Mouse (Mus musculus) liver, embryonic 16.5 days (tissue): ENCODE data around the gene Anapc15-ps. TPM values are rescaled to one million over a fixed set of nuclear protein-coding genes. Genes with fewer than 3 reads are reported as not detected.

ENCODE experiments used
- ATAC-seq: fragments of 200-750 bp; cut with Nextera tagmentation; 2 replicates; pipeline ENCODE4 v1.8.0; 2017; ENCODE audit warnings: low read depth, mild to moderate bottlenecking, moderate number of reproducible peaks, moderate library complexity
- H3K27ac ChIP-seq: fragments of 300-500 bp; sonication (generic); 2 replicates; pipeline ENCODE4 v1.5.1; 2014; ENCODE audit warnings: mild to moderate bottlenecking, low read length
- H3K27me3 ChIP-seq: fragments of 300-500 bp; sonication (generic); 2 replicates; pipeline ENCODE4 v1.6.1; 2014; ENCODE audit warnings: low read depth, low read length, mixed read lengths; ENCODE audit not compliant: control insufficient read depth, insufficient read depth
- H3K36me3 ChIP-seq: fragments of 300-500 bp; sonication (generic); 2 replicates; pipeline ENCODE4 v1.6.1; 2014; ENCODE audit warnings: mild to moderate bottlenecking; ENCODE audit not compliant: control insufficient read depth, insufficient read depth
- H3K4me1 ChIP-seq: fragments of 300-500 bp; sonication (generic); 2 replicates; pipeline ENCODE4 v1.6.1; 2014; ENCODE audit warnings: low read depth, low read length, mixed read lengths; ENCODE audit not compliant: control insufficient read depth
- H3K4me2 ChIP-seq: fragments of 300-500 bp; sonication (generic); 2 replicates; pipeline ENCODE4 v1.6.1; 2014; ENCODE audit warnings: low read depth, low read length, mixed read lengths
- H3K4me3 ChIP-seq: fragments of 300-500 bp; sonication (generic); 2 replicates; pipeline ENCODE4 v1.5.1; 2014; ENCODE audit warnings: low read depth, mild to moderate bottlenecking, low read length
- H3K9ac ChIP-seq: fragments of 300-500 bp; sonication (generic); 2 replicates; pipeline ENCODE4 v1.6.1; 2014; ENCODE audit warnings: low read depth, low read length
- H3K9me3 ChIP-seq: fragments of 300-500 bp; sonication (generic); replicated peaks from 2 replicates; pipeline ENCODE4 v1.6.1; 2016; ENCODE audit warnings: low read length; ENCODE audit not compliant: control insufficient read depth
- WGBS: fragments of 180-500 bp; shearing (Covaris S2); extraction: QIAGEN DNeasy Blood & Tissue Kit; methylation state at CpG from one replicate; pipeline ENCODE4 v1.1.7; 2014; ENCODE audit not compliant: insufficient replicate concordance; 5-methylcytosine and 5-hydroxymethylcytosine counted together
- polyA plus RNA-seq: library from polyadenylated mRNA; unstranded; fragments of >200 nt; fragmentation: Nextera tagmentation; extraction: Ambion mirVana; gene quantifications from 2 replicates; pipeline ENCODE4 v1.2.1, GENCODE M21; 2015

Anapc15-ps gene
- polyA plus RNA-seq, 1 experiment from 2014 or later: not detected

DNA sequence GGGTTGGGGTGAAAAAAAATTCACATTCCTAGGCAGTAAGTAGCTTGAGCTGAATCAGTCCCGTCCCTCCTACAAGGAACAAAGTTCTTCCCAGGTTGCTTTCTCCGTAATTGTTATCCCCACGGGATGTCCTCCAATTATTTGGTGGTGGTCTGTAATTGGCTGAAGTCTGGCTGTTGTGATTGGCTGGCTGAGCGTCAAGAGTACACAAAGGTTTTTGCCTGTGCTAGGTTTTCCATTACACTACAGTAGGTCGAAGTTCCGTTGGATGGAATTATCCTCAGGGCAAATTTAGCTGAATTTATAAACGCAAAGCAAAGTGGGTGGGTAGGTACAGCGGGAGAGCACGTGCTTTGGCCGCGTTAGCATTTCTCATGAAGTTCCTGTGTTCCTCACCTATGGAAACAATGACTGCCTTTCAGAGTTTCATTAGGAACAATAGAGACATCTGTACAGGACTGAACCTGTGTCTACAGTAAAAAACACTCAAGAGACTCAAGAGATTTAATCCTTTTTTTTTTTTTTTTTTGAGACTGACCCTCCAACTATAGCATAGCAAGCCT lies 24.8 kb downstream of the Anapc15-ps start:
- WGBS: 79% methylated on average over 11 of the region's 11 CpGs
- no peak for ATAC-seq
- no peak overlapping the region for H3K4me3 ChIP-seq

GRCm38 (mm10) chr10:95647128-95647527 lies 26.1 kb downstream of the Anapc15-ps start:
- Histone ChIP-seq H3K4me2 (no peak overlapping the region), H3K27ac (no peak overlapping the region), H3K36me3 (no peaks in the 10 kb centered on the region), H3K27me3 (no peaks in the 10 kb centered on the region), H3K4me1 (peaks cover 2% of the 10 kb centered on the region; the same call in 1 of the 2 replicates), H3K9ac (no peak overlapping the region), H3K4me3 (no peak overlapping the region), H3K9me3 (no peaks in the 10 kb centered on the region)
- ATAC-seq: no peak
- WGBS: 21% methylated on average over 9 of the region's 9 CpGs

More for the DNA sequence above, 24.8 kb downstream of the Anapc15-ps start:
- H3K4me2 ChIP-seq: no peak overlapping the region
- no peaks in the 10 kb centered on the region for H3K27me3 ChIP-seq
- H3K9ac ChIP-seq: no peak overlapping the region
- H3K27ac ChIP-seq: no peak overlapping the region
- H3K9me3 ChIP-seq: no peaks in the 10 kb centered on the region
- peaks cover 2% of the 10 kb centered on the region; the same call in 1 of the 2 replicates for H3K4me1 ChIP-seq
- no peaks in the 10 kb centered on the region for H3K36me3 ChIP-seq

- Histone ChIP-seq H3K9me3 (no peaks in the 10 kb centered on the region), H3K4me3 (no peak overlapping the region), H3K9ac (no peak overlapping the region), H3K4me1 (peaks cover 2% of the 10 kb centered on the region; the same call in 1 of the 2 replicates), H3K4me2 (no peak overlapping the region), H3K27me3 (no peaks in the 10 kb centered on the region), H3K27ac (no peak overlapping the region), H3K36me3 (no peaks in the 10 kb centered on the region)
- ATAC-seq: no peak
- 67% methylated on average over 10 of the region's 10 CpGs for WGBS
These were observed 26.7 kb downstream of the Anapc15-ps start for GRCm38 (mm10) chr10:95646576-95646975.

DNA sequence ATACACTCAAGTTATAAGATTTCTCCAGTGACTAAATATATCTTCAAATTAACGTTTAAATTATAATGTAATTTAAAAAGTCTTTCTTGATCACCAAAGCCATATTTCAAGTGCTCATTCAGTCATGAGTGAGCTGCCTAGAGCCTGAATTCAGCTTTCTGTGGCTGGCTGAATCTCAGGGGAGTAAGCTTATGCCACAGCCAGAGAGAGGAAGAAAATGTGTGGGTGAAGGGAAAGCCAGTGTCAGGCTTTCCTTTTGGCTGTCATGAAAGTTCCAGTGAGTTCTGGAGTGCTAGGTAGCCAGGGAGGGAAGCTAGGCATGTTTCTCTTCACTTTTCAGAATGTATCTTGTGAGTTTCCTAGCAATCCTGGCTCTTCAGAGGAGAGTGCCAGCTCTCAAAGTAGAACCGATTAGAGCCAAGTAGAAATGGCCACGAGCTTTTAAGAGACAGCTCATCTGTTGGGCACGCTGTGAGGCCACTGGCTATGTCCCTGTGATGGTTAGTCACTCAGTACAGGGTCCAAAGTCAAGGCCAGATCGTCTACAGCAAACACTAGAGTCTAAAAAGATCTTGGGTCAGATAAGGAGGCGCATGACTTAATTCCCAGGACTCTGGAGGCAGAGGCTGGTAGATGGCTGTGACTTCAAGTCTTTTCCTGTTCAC lies 29.4 kb downstream of the Anapc15-ps start:
- H3K27me3 ChIP-seq: no peaks in the 10 kb centered on the region
- WGBS: 47% methylated on average over 6 of the region's 6 CpGs
- H3K4me3 ChIP-seq: no peak overlapping the region
- no peak overlapping the region for H3K9ac ChIP-seq
- ATAC-seq: peak; percentile 75
- H3K4me2 ChIP-seq: no peak overlapping the region
- peak overlapping the region; percentile 22; the same call in 1 of the 2 replicates for H3K27ac ChIP-seq
- no peaks in the 10 kb centered on the region for H3K36me3 ChIP-seq
- peaks cover 2% of the 10 kb centered on the region; the same call in 1 of the 2 replicates for H3K4me1 ChIP-seq
- no peaks in the 10 kb centered on the region for H3K9me3 ChIP-seq

- no peak overlapping the region for H3K4me3 ChIP-seq
- H3K27ac ChIP-seq: no peak overlapping the region
- no peaks in the 10 kb centered on the region for H3K9me3 ChIP-seq
- H3K27me3 ChIP-seq: no peaks in the 10 kb centered on the region
- WGBS: 64% methylated on average over 5 of the region's 5 CpGs
- H3K9ac ChIP-seq: no peak overlapping the region
- no peak overlapping the region for H3K4me2 ChIP-seq
- peaks cover 2% of the 10 kb centered on the region; the same call in 1 of the 2 replicates for H3K4me1 ChIP-seq
- no peak for ATAC-seq
- H3K36me3 ChIP-seq: no peaks in the 10 kb centered on the region
These were observed 30.2 kb downstream of the Anapc15-ps start for GRCm38 (mm10) chr10:95643042-95643441.

DNA sequence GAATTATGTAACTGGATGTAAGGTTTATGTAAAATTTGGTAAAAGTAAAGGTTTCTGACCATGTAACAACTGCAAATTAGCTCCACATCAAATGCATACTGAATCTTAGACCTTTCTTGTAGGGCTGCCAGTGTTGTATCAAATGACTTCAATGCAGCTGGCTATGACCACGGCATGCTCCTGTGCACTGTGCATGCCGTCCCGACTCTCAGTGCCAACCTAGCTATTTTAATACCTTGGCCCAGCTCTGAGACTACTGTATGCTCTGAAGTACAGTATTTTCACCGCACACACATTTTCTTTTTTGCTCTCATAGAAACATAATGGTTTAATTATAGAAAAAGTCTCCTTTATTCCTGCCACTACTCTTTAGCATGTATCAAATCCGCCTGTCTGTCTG lies 31.9 kb downstream of the Anapc15-ps start:
- Histone ChIP-seq H3K4me3 (no peak overlapping the region), H3K4me2 (no peak overlapping the region), H3K4me1 (no peaks in the 10 kb centered on the region), H3K9me3 (no peaks in the 10 kb centered on the region), H3K36me3 (no peaks in the 10 kb centered on the region), H3K27me3 (no peaks in the 10 kb centered on the region), H3K9ac (no peak overlapping the region), H3K27ac (no peak overlapping the region)
- WGBS: 73% methylated on average over 5 of the region's 5 CpGs
- no peak for ATAC-seq

DNA sequence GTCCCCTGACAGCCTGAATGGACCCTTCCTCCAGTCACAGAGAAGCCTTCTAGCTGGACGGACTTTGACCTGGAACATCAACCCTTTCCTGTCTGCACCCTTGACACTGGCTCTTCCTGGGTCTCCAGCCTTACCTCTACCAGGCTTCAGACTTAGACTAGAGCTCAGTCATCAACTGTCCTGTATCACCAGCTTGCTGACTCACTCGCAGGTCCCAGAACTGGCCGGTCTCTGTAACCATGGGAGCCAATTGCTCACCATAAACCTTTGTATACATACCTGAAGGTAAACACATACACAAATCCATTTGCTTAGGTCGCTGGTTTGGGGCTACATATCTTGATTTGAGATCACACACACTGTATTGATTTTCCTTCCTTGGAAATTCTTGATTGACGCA lies 33.8 kb downstream of the Anapc15-ps start:
- no peak for ATAC-seq
- H3K4me3 ChIP-seq: no peak overlapping the region
- no peaks in the 10 kb centered on the region for H3K4me1 ChIP-seq
- 51% methylated on average over 5 of the region's 5 CpGs for WGBS
- H3K27me3 ChIP-seq: no peaks in the 10 kb centered on the region
- H3K27ac ChIP-seq: no peak overlapping the region
- H3K9ac ChIP-seq: no peak overlapping the region
- no peak overlapping the region for H3K4me2 ChIP-seq
- H3K9me3 ChIP-seq: no peaks in the 10 kb centered on the region
- no peaks in the 10 kb centered on the region for H3K36me3 ChIP-seq

GRCm38 (mm10) chr10:95634751-95635150 lies 38.5 kb downstream of the Anapc15-ps start:
- H3K36me3 ChIP-seq: no peaks in the 10 kb centered on the region

DNA sequence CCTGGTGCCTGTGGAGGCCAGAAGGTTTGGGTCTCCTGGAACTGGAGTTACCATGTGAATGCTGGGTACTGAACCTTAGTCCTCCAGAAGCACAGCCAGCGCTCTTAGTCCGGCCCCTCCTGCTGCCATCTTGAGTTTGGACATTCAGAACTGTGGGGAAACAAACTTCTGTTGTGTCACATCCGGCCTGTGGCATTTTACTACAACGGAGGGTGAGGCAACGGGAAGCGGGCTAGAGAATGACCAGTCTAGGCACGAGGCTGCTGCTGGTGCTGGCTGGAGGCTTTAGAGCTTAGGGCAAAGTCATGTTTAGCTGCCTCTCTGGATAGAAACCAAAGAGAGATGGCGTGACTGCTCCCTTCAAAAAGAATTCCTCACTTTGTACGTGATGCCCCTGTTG lies 39.0 kb downstream of the Anapc15-ps start:
- Histone ChIP-seq H3K9me3 (no peaks in the 10 kb centered on the region), H3K27ac (no peak overlapping the region), H3K4me2 (no peak overlapping the region), H3K4me3 (no peak overlapping the region), H3K36me3 (no peaks in the 10 kb centered on the region), H3K27me3 (no peaks in the 10 kb centered on the region), H3K9ac (no peak overlapping the region), H3K4me1 (peaks cover 13% of the 10 kb centered on the region)
- 72% methylated on average over 9 of the region's 9 CpGs for WGBS
- ATAC-seq: no peak

More at GRCm38 (mm10) chr10:95634751-95635150, 38.5 kb downstream of the Anapc15-ps start:
- Histone ChIP-seq H3K9ac (no peak overlapping the region), H3K27me3 (no peaks in the 10 kb centered on the region), H3K4me3 (no peak overlapping the region), H3K27ac (no peak overlapping the region), H3K4me2 (no peak overlapping the region), H3K4me1 (peaks cover 13% of the 10 kb centered on the region), H3K9me3 (no peaks in the 10 kb centered on the region)
- ATAC-seq: no peak
- WGBS: 71% methylated on average over 15 of the region's 15 CpGs
